Mouse (Mus musculus) adrenal gland, adult 18-20 months (tissue): ENCODE data around the gene Gpbp1. TPM values are rescaled to one million over a fixed set of nuclear protein-coding genes. Genes with fewer than 3 reads are reported as not detected.

Source experiments
- total RNA-seq, 2 experiments: library from RNA; stranded (reverse); gene quantifications; 1 replicate in 1 of 2; 2 replicates in 1 of 2; pipeline ENCODE4 v1.2.3; 2021

Gene Gpbp1
- total RNA-seq, 2 experiments from 2014 or later = 93.7 to 98.4 TPM

Other genes starting within 250 kb of the Gpbp1 start
- under 1 TPM in 1 of 2 experiments, not detected in 1; 0.16 TPM for gene Actbl2, start 235.1 kb downstream of the Gpbp1 start, total RNA-seq
- gene Gm49496, start 59.8 kb upstream of the Gpbp1 start, total RNA-seq = not detected
- not detected for gene Gm10198, start 102.7 kb upstream of the Gpbp1 start, total RNA-seq
- 10 to 100 TPM; 24.7 to 46.0 TPM for gene Mier3, start 190.9 kb upstream of the Gpbp1 start, total RNA-seq